Mouse (Mus musculus) right cerebral cortex, postnatal 4 days (tissue): ENCODE measurements around the gene 1700066M21Rik.

Experiments
- DNase-seq: peaks from one replicate; pipeline ENCODE4 v3.0.0-alpha.2; 2022

Gene 1700066M21Rik

GRCm38 (mm10) chr1:57394051-57394450 is 16.6 kb downstream of the 1700066M21Rik start:
- peak; percentile 77 for DNase-seq

GRCm38 (mm10) chr1:57400321-57400720 is 22.9 kb downstream of the 1700066M21Rik start:
- no peak for DNase-seq

- DNase-seq, result no peak
These were observed 23.5 kb downstream of the 1700066M21Rik start for GRCm38 (mm10) chr1:57400877-57401276.

- DNase-seq, result no peak
These were observed 24.7 kb downstream of the 1700066M21Rik start for GRCm38 (mm10) chr1:57402116-57402515.

- DNase-seq, result peak; percentile 79
These were observed 29.0 kb downstream of the 1700066M21Rik start, which contains the start of the genes Maip1 and Tyw5 for GRCm38 (mm10) chr1:57406187-57407151. Gene Maip1, plus strand, starts transcription at chr1:57406328. Gene Tyw5, minus strand, starts transcription at chr1:57407101.

DNA sequence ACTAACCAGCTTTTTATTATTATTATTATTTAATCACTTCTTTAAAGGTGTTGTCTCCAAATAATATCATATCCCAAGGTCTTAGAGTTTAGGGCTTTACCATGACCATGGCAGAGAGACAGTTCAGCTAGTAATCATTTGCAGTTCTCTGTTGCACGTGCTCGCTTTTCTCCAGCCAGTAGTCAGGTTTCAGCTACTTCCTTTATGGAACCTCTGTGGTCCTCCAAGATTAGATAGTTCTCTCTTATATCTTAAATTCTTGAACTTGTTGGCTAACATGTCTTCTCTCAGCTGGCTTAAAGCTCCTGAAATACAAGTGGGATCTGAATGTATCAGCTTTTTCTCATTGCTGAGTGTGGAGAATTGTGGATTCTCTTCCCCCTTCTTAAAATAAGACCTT is 31.6 kb downstream of the 1700066M21Rik start:
- no peak for DNase-seq

- no peak for DNase-seq
These were observed 36.0 kb downstream of the 1700066M21Rik start for GRCm38 (mm10) chr1:57413397-57413796.

GRCm38 (mm10) chr1:57423696-57424095 is 46.3 kb downstream of the 1700066M21Rik start:
- no peak for DNase-seq

DNA sequence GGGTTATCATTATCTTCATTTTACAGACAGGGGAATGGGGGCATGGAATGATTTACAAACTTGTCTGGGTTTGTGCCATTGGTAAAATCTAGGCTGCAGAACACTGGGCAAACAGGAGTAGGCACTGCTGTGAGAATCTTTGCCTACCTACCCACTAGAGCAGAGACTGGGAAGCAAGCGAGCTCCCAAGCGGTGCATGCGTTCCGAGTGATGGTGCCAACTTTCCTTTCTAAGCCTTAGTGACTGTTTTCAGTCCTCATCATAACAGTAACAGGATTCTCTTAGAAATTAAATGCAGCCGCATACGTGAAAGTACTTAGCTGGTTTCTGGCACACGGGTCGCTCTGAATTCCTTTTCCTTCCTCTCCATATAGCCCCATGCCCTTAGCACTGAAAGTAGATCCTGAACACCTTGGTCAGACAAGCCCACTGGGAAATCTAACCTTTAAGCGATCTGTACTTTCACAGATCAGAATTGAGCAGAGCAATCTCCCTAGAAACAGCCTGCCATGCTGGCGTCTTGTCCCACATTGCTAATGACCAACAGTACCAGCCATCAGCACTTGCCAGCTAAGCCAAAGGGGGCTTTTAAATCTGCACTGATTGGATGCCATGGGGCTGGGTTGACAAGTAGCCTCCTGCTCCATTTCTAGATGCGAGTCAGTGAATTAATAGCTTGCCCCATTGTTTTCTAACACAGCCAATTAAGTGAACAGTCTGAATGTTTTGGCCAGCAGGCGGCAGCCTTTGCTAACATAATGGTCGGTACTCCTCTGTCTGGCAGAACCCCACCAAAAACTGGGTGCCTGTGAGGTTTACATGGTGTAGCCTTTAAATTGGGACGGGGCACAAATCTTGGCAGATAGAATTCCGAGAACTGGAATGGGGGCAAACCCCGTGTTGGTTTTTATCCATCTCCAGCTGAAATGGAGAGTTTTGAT is 51.2 kb downstream of the 1700066M21Rik start:
- peak; percentile 96 for DNase-seq

DNA sequence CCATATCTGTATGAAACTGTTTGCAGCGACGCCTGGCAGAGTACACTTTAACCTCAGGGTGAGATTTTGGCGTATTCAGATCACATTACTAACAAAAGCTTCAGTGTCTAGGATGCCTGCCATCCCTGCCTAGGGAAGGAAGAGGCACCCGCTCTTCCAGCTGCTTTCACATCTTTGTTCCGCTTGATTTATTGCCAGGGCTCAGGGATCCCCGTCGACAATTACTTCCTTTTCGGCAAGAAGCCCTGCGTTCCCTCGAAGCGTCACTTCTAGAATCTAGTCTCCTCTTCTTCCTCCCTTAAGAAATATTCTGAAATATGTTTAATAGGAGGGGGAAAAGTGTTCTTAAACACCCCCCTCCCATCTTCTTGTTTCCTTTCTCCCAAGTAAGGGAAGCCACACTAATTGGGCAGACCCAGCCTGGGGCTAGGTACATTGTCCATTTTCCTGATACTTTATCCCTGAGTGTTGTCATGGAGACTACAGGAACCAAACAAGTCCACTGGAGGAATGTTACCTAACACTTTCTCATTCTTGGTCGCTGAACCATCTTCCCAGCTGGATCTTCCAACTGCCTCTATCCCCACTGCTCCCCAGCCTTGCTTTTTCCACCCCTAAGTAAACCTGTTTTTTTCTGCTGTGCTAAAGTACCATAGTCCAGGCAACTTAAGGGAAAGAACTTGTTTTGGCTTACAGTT is 52.5 kb downstream of the 1700066M21Rik start:
- DNase-seq, result no peak

GRCm38 (mm10) chr1:57433141-57433540 is 55.7 kb downstream of the 1700066M21Rik start:
- DNase-seq, result no peak
